Comparison of ENCODE assay signal across 22 mouse cellular contexts in the genomic region with DNA sequence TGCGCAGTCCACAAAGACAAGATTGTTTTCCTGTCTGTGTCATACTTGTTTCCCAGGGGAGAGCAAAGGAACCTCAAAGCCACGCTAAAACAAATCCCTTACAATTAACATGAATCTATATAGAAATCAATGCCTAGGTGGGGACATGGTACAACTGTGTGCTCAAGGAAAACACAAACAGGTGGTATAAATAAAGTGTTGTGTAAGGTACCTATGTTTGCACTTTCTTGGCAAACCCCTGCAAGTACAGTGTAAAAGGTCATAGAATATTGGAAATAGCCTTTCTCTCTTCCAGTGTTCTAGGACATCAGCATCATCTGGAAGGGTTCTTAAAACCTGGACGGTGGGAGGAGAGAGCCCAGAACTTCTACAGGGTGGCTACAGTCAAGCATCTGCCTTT.
"Had no signal": no experiment of that assay in that cellular context is flagged by ENCODE, and none has a peak within 500 bp of the region (broad histone marks: within the 10 kb centered on the region; RNA-seq: fewer than 3 reads in every experiment).

No protein-coding gene starts in this region.

- H3K9ac ChIP-seq: heart, embryonic 13.5 days; heart, embryonic 15.5 days; hindbrain, embryonic 13.5 days; hindbrain, embryonic 15.5 days; limb, embryonic 12.5 days; liver, embryonic 14.5 days had no signal

- H3K4me1 ChIP-seq: heart, embryonic 15.5 days; hindbrain, embryonic 15.5 days had no signal

- H3K27ac ChIP-seq: heart, adult 2 months; heart, embryonic 13.5 days; heart, embryonic 15.5 days; hindbrain, embryonic 13.5 days; hindbrain, embryonic 15.5 days; hindbrain, postnatal 0 days; layer of hippocampus, adult 2 months; left cerebral cortex, adult 2 months; limb, embryonic 10.5 days; limb, embryonic 12.5 days; liver, embryonic 14.5 days had no signal

- H3K4me3 ChIP-seq: heart, adult 2 months; heart, embryonic 13.5 days; heart, embryonic 15.5 days; hindbrain, embryonic 13.5 days; hindbrain, embryonic 15.5 days; layer of hippocampus, adult 2 months; left cerebral cortex, adult 2 months; limb, embryonic 10.5 days; limb, embryonic 12.5 days had no signal

- DNase-seq: gastrocnemius, postnatal 14 days; gastrocnemius, postnatal 36 days; heart, adult 11 months; heart, adult 2 months; heart, postnatal 14 days; heart, postnatal 36 days; kidney, adult 11 months; kidney, adult 8-10 months; kidney, postnatal 10 days; kidney, postnatal 25 days; kidney, postnatal 4 days had no signal

- H3K9me3 ChIP-seq: heart, embryonic 13.5 days; heart, embryonic 15.5 days; hindbrain, embryonic 13.5 days; hindbrain, embryonic 15.5 days; limb, embryonic 10.5 days; limb, embryonic 12.5 days had no signal

- H3K4me2 ChIP-seq: heart, embryonic 11.5 days; heart, embryonic 13.5 days; heart, embryonic 15.5 days; hindbrain, embryonic 13.5 days; hindbrain, embryonic 15.5 days; limb, embryonic 12.5 days had no signal

- ATAC-seq: hindbrain, postnatal 0 days had no signal

- H3K27me3 ChIP-seq: heart, embryonic 15.5 days; hindbrain, embryonic 13.5 days; hindbrain, embryonic 15.5 days; limb, embryonic 12.5 days had no signal

- H3K36me3 ChIP-seq: heart, embryonic 13.5 days; heart, embryonic 15.5 days; hindbrain, embryonic 13.5 days; hindbrain, embryonic 15.5 days; limb, embryonic 10.5 days had no signal
